Comparison of ENCODE assay signal across 8 mouse cellular contexts in the genomic region with DNA sequence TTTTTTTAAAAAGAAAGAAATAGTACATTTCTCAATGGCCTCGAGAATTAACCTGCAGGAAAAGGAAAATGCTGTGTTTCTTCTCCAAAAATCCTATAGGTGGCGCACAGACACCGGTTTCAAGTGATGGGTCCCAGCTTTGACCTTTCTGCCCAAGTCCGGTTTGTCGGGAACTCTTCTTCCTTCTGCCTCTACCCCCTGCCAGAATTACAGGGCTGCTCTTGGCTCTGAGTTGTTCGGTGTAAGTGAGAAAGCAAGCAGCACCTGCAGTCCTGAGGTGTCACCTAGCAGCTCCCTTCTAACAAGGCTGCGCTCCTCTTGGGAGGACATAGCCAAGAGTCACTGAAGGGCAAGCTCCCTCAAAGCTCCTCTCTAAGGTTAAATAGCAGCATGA.
A peak's percentile ranks its signal among the peaks of the same experiment; 100 is the strongest.
DNase-seq lines count a peak whose midpoint lies in the region; ATAC-seq and TF ChIP-seq lines count a peak whose summit lies in the region.

No protein-coding gene starts in this region.

- DNase-seq in 416B (ENCODE audit: low read depth), result peak; percentile 73
- peak; percentile 60 for DNase-seq in CH12.LX (ENCODE audit: extremely low read depth)
- peak; percentile 5 for DNase-seq in cerebellum, adult 11-12 months
- peak; percentile 49 for DNase-seq in forelimb bud, embryonic 11.5 days (ENCODE audit: low read depth, low spot score)
- peak; percentile 21 to 26 for DNase-seq in kidney, adult 8-10 months
- peak; percentile 18 for DNase-seq in lung, adult 2 months
- DNase-seq in right cerebral cortex, postnatal 25 days, result no peak

- peak; percentile 48 to 86 for TF ChIP-seq CTCF in CH12.LX (conservative IDR thresholded peaks at IDR 0.05 in 1 of 2, IDR thresholded peaks at IDR 0.05 in 1 of 2; ENCODE audit: low read depth in 2 of 2, low read length in 2 of 2)
- peak; percentile 62 for TF ChIP-seq CTCF in lung, adult 2 months (IDR thresholded peaks at IDR 0.05; ENCODE audit: insufficient read depth, low read length)

- no peak for TF ChIP-seq EP300 in CH12.LX (IDR thresholded peaks at IDR 0.05; ENCODE audit: low read length)

- TF ChIP-seq POLR2A in CH12.LX (IDR thresholded peaks at IDR 0.05; ENCODE audit: low read depth, low read length), result no peak
- no peak for TF ChIP-seq POLR2A in lung, adult 2 months (IDR thresholded peaks at IDR 0.05; ENCODE audit: borderline replicate concordance, extremely low read depth, low read depth, low read length)

- peak overlapping the region; percentile 78 for H3K4me2 ChIP-seq in CH12.LX (ENCODE audit: insufficient read depth, low read depth, poor library complexity, severe bottlenecking)
- H3K4me2 ChIP-seq in neural tube, embryonic 14.5 days (ENCODE audit: low read depth, low read length), result no peak overlapping the region

- dilution Hi-C loops in CH12.LX (cut with MboI; ENCODE audit: extremely low pct_ligation_motif_present, extremely low pct_unique_long_range_greater_than_20kb, low sequenced_read_pairs), result no loop called here

- peaks cover 0 to 8% of the 10 kb centered on the region in 2 experiments; a peak in 3 of 4 replicates for H3K4me1 ChIP-seq in CH12.LX (ENCODE audit: control insufficient read depth in 1 of 2, insufficient read depth in 2 of 2)
- H3K4me1 ChIP-seq in lung, adult 2 months (ENCODE audit: control insufficient read depth, insufficient read depth, low read length), result no peaks in the 10 kb centered on the region; the same call in none of the 2 replicates
- no peaks in the 10 kb centered on the region for H3K4me1 ChIP-seq in neural tube, embryonic 14.5 days (ENCODE audit: control insufficient read depth, insufficient read depth, low read length)

- H3K36me3 ChIP-seq in CH12.LX (replicated peaks in 1 of 2; ENCODE audit: control insufficient read depth in 1 of 2, insufficient read depth in 1 of 2, low read length in 1 of 2), result no peaks in the 10 kb centered on the region
- H3K36me3 ChIP-seq in neural tube, embryonic 14.5 days (ENCODE audit: control insufficient read depth, insufficient read depth, low read length), result no peaks in the 10 kb centered on the region

- no peaks in the 10 kb centered on the region for H3K9me3 ChIP-seq in CH12.LX (replicated peaks; ENCODE audit: low read length)
- no peaks in the 10 kb centered on the region for H3K9me3 ChIP-seq in neural tube, embryonic 14.5 days (ENCODE audit: control insufficient read depth, low read length)

- no peak overlapping the region for H3K27ac ChIP-seq in CH12.LX (ENCODE audit: insufficient read depth, low read depth)
- no peak overlapping the region for H3K27ac ChIP-seq in neural tube, embryonic 14.5 days (ENCODE audit: low read depth, low read length)

- in situ Hi-C loops in CH12.LX (cut with MboI; ENCODE audit: low pct_ligation_motif_present, low pct_unique_long_range_greater_than_20kb, low sequenced_read_pairs), result loop anchor here (10.0 to 25.0 kb wide), 2 partner anchors 83 to 485 kb away; no protein-coding TSS in a partner anchor

- 9% methylated on average over 7 of the region's 7 CpGs for WGBS in lung, adult 2 months
- 11% methylated on average over 7 of the region's 7 CpGs for WGBS in neural tube, embryonic 14.5 days

- no peak overlapping the region; the same call in 1 of the 2 replicates for H3K9ac ChIP-seq in CH12.LX (ENCODE audit: insufficient read depth, low read depth)
- no peak overlapping the region for H3K9ac ChIP-seq in neural tube, embryonic 14.5 days (replicated peaks; ENCODE audit: low read depth, low read length)

- H3K27me3 ChIP-seq in CH12.LX (replicated peaks), result peaks cover 6% of the 10 kb centered on the region
- no peaks in the 10 kb centered on the region for H3K27me3 ChIP-seq in neural tube, embryonic 14.5 days (ENCODE audit: control insufficient read depth, insufficient read depth, low read length)

- TF ChIP-seq RAD21 in CH12.LX (IDR thresholded peaks at IDR 0.05; ENCODE audit: low read depth, low read length), result peak; percentile 87

- H3K79me2 ChIP-seq in CH12.LX (replicated peaks; ENCODE audit: control insufficient read depth, extremely low read depth, insufficient read depth, poor library complexity, severe bottlenecking), result no peaks in the 10 kb centered on the region

- H3K4me3 ChIP-seq in CH12.LX (replicated peaks in 1 of 3; ENCODE audit: low read depth in 2 of 3, low read length in 2 of 3, poor library complexity in 1 of 3), result peak overlapping the region; percentile 30 to 45 (median 33)
- peak overlapping the region; percentile 28 for H3K4me3 ChIP-seq in lung, adult 2 months (replicated peaks; ENCODE audit: extremely low read depth, low read depth, low read length)
- no peak overlapping the region for H3K4me3 ChIP-seq in neural tube, embryonic 14.5 days (ENCODE audit: low read depth, low read length)

- peak; percentile 65; the same call in 1 of the 2 replicates for ATAC-seq in neural tube, embryonic 14.5 days (ENCODE audit: low read depth)

TF ChIP-seq in CH12.LX, 34 proteins besides CTCF, POLR2A, EP300 and RAD21:
- TF ChIP-seq ZC3H11A (IDR thresholded peaks at IDR 0.05; ENCODE audit: low read depth, low read length), result peak; percentile 3; the same call in 1 of the 2 replicates
- TF ChIP-seq ZKSCAN1 (IDR thresholded peaks at IDR 0.05; ENCODE audit: borderline replicate concordance, low read depth, low read length), result no peak
- no peak for TF ChIP-seq NRF1 (IDR thresholded peaks at IDR 0.05; ENCODE audit: low read depth, low read length)
- peak; percentile 68 for TF ChIP-seq SMC3 (IDR thresholded peaks at IDR 0.05; ENCODE audit: low read depth, low read length)
TF ChIP-seq in CH12.LX: peak in this region for 2.
